Mouse (Mus musculus): Measurements from ENCODE around the gene Cep70. TPM values are rescaled to one million over a fixed set of nuclear protein-coding genes. Genes with fewer than 3 reads are reported as not detected.

Gene Cep70
- 8.7 and 11.5 TPM in 2 replicates for polyA plus RNA-seq (2021; fragmentation: Nextera tagmentation)
- long read RNA-seq, experiment 1, partial matches to known transcripts = 6 of 16 reads
- long read RNA-seq, experiment 1, other reads (novel, unspliced or antisense) = 4 of 16 reads
- long read RNA-seq, experiment 2, transcript Cep70-201 (18 exons, 2,606 nt) = major isoform, 13 of 58 reads
- long read RNA-seq, experiment 2, partial matches to known transcripts = 17 of 58 reads
- long read RNA-seq, experiment 2, other reads (novel, unspliced or antisense) = 21 of 58 reads

DNA sequence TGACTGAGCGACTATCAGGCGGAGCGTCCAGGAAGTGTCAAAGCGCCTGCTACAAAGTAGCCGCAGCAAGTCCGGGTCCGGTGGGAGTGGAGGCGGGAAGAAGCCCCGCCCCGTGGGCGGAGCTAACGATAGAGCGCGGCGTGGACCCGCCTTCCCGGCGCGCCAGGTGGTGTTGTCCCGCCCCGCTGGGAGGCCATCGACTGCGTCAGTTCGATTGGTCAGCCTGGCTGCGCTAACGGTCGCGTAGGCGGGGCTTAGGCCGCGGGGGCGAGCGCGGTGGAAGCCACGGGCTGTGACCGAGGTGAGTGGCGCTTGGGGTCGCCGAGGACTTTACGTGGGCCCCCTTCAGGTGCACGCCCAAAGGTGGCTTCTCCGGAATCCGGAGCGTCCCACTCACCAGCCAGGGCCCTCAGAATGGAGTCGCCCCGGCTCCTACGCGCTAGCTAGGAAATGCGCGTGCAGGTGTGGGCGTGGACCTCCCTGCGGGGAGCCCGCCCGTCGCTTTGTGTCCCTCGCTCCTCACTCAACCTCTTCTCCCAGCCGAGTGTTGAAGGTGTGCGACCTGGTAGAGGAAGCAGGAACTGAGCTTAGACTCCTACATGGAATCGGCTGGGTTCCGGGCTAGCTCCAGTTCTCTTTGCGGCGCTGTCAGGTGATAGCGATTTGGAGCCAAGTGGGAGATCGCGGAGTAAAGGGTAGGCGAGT lies at the start of gene Cep70:
Gene Cep70 (plus strand): TSS at position 178 of the 705 bp plus-strand sequence.

DNA sequence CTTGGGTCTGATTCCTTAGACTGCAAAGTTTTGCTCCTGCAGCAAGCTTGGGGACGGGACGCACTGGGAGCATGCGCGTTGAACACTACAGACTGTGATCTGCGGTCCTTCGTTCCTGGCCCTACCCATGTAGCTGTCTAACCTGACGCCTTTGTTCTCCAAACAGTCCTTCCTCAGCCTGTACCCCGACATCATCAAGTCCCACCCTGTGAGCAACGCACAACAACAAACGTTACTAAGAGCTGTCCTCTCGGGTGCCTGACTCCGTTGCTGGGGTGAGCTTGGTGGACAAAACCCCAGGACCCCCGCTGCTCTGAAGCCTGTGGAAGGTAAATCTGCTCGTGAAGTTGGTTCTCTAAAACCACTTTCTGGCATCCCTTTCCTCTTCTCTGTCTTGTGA lies 6.0 kb upstream of the Cep70 start, which contains the start of gene Faiml:
Gene Faiml (minus strand): TSS at position 101 of the 400 bp plus-strand sequence.

Other genes starting within 250 kb of the Cep70 start
- 0.18 and 0.20 TPM in 2 replicates for gene Gm1123, start 207.7 kb upstream of the Cep70 start, polyA plus RNA-seq (2021; fragmentation: Nextera tagmentation)
- gene Pik3cb, start 102.7 kb upstream of the Cep70 start, polyA plus RNA-seq (2021; fragmentation: Nextera tagmentation) = 3.4 and 4.3 TPM in 2 replicates
- gene Faiml, start 6.1 kb upstream of the Cep70 start, polyA plus RNA-seq (2021; fragmentation: Nextera tagmentation) = not detected in 2 replicates
- gene Esyt3, start 115.2 kb downstream of the Cep70 start, polyA plus RNA-seq (2021; fragmentation: Nextera tagmentation) = 0.46 and 0.69 TPM in 2 replicates
- 186 and 220 TPM in 2 replicates for gene Mras, start 194.0 kb downstream of the Cep70 start, polyA plus RNA-seq (2021; fragmentation: Nextera tagmentation)
- gene Nme9, start 208.1 kb downstream of the Cep70 start, polyA plus RNA-seq (2021; fragmentation: Nextera tagmentation) = 3.4 and 4.0 TPM in 2 replicates

All from layer of hippocampus, adult 6 months (tissue).